Mouse (Mus musculus) heart, embryonic 11.5 days (tissue): ENCODE results near the gene Psg22. TPM values are rescaled to one million over a fixed set of nuclear protein-coding genes. Genes with fewer than 3 reads are reported as not detected.
"Not testable (repeated sequence)": the region's sequence is repeated elsewhere in the genome, so short reads cannot be mapped to it uniquely, and the experiment has no call there.

ENCODE experiments used
- ATAC-seq: fragments of 200-750 bp; cut with Nextera tagmentation; replicated peaks from 2 replicates; pipeline ENCODE4 v1.8.0; 2017; ENCODE audit warnings: moderate library complexity; ENCODE audit not compliant: insufficient number of reproducible peaks, low FRiP score, low TSS enrichment
- H3K27ac ChIP-seq: fragments of 300-500 bp; sonication (generic); 2 replicates; pipeline ENCODE4 v1.5.1; 2014; ENCODE audit warnings: mild to moderate bottlenecking, low read depth, low read length
- H3K27me3 ChIP-seq: fragments of 300-500 bp; sonication (generic); 2 replicates; pipeline ENCODE4 v1.6.1; 2014; ENCODE audit warnings: mild to moderate bottlenecking, low read length, mixed read lengths; ENCODE audit not compliant: control insufficient read depth, insufficient read depth
- H3K36me3 ChIP-seq: fragments of 300-500 bp; sonication (generic); 2 replicates; pipeline ENCODE4 v1.6.1; 2014; ENCODE audit warnings: mild to moderate bottlenecking, low read length, moderate library complexity, mixed read lengths; ENCODE audit not compliant: control insufficient read depth, insufficient read depth
- H3K4me1 ChIP-seq: fragments of 300-500 bp; sonication (generic); 2 replicates; pipeline ENCODE4 v1.6.1; 2014; ENCODE audit warnings: low read length; ENCODE audit not compliant: control insufficient read depth, insufficient read depth
- H3K4me2 ChIP-seq: fragments of 300-500 bp; sonication (generic); 2 replicates; pipeline ENCODE4 v1.6.1; 2014; ENCODE audit warnings: mild to moderate bottlenecking, moderate library complexity
- H3K4me3 ChIP-seq: fragments of 300-500 bp; sonication (generic); 2 replicates; pipeline ENCODE4 v1.5.1; 2014; ENCODE audit warnings: low read depth, low read length
- H3K9ac ChIP-seq: fragments of 300-500 bp; sonication (generic); 2 replicates; pipeline ENCODE4 v1.6.1; 2014; ENCODE audit warnings: mild to moderate bottlenecking, low read depth, low read length, moderate library complexity
- H3K9me3 ChIP-seq: fragments of 300-500 bp; sonication (generic); replicated peaks from 2 replicates; pipeline ENCODE4 v1.6.1; 2016; ENCODE audit warnings: low read length; ENCODE audit not compliant: control insufficient read depth
- WGBS: fragments of 180-500 bp; shearing (Covaris S2); extraction: QIAGEN DNeasy Blood & Tissue Kit; methylation state at CpG from one replicate; pipeline ENCODE4 v1.1.7; 2014; ENCODE audit not compliant: insufficient replicate concordance; 5-methylcytosine and 5-hydroxymethylcytosine counted together
- polyA plus RNA-seq: library from polyadenylated mRNA; unstranded; fragments of >200 nt; fragmentation: Nextera tagmentation; extraction: Ambion mirVana; gene quantifications from 2 replicates; pipeline ENCODE4 v1.2.1, GENCODE M21; 2014

The Psg22 gene
- polyA plus RNA-seq, 1 experiment from 2014 or later = not detected

GRCm38 (mm10) chr7:18762885-18763284 is 45.0 kb downstream of the Psg22 start:
- not testable (repeated sequence) for H3K9me3 ChIP-seq, H3K4me3 ChIP-seq, ATAC-seq, H3K4me1 ChIP-seq, H3K27ac ChIP-seq, H3K27me3 ChIP-seq, H3K4me2 ChIP-seq, H3K36me3 ChIP-seq, H3K9ac ChIP-seq
- WGBS = 17% methylated on average over 1 of the region's 2 CpGs

Other genes with a start within 250 kb of the Psg22 start
- not detected in 2 replicates for gene Psg26, start 233.9 kb upstream of the Psg22 start, polyA plus RNA-seq
- gene Psg25, start 185.8 kb upstream of the Psg22 start, polyA plus RNA-seq = 0.10 and 0.11 TPM in 2 replicates
- gene Psg27, start 150.8 kb upstream of the Psg22 start, polyA plus RNA-seq = not detected in 2 replicates
- gene Psg23, start 101.6 kb upstream of the Psg22 start, polyA plus RNA-seq = not detected in 2 replicates
- gene Psg21, start 61.4 kb upstream of the Psg22 start, polyA plus RNA-seq = not detected in 2 replicates
- gene Psg20, start 31.9 kb upstream of the Psg22 start, polyA plus RNA-seq = not detected in 2 replicates
- not detected in 2 replicates for gene Psg19, start 80.4 kb downstream of the Psg22 start, polyA plus RNA-seq
- 0.14 TPM in 1 of 2 replicates, not detected in the other for gene Psg17, start 103.5 kb downstream of the Psg22 start, polyA plus RNA-seq
- gene Mill2, start 121.9 kb downstream of the Psg22 start, polyA plus RNA-seq = not detected in 2 replicates
- 0.45 and 1.6 TPM in 2 replicates for gene Pglyrp1, start 153.2 kb downstream of the Psg22 start, polyA plus RNA-seq
- 12.1 and 19.8 TPM in 2 replicates for gene Ccdc61, start 192.3 kb downstream of the Psg22 start, polyA plus RNA-seq
- gene Nova2, start 207.8 kb downstream of the Psg22 start, polyA plus RNA-seq = 0.77 and 0.93 TPM in 2 replicates